Comparison of ENCODE assay signal across 12 mouse cellular contexts in the genomic region with DNA sequence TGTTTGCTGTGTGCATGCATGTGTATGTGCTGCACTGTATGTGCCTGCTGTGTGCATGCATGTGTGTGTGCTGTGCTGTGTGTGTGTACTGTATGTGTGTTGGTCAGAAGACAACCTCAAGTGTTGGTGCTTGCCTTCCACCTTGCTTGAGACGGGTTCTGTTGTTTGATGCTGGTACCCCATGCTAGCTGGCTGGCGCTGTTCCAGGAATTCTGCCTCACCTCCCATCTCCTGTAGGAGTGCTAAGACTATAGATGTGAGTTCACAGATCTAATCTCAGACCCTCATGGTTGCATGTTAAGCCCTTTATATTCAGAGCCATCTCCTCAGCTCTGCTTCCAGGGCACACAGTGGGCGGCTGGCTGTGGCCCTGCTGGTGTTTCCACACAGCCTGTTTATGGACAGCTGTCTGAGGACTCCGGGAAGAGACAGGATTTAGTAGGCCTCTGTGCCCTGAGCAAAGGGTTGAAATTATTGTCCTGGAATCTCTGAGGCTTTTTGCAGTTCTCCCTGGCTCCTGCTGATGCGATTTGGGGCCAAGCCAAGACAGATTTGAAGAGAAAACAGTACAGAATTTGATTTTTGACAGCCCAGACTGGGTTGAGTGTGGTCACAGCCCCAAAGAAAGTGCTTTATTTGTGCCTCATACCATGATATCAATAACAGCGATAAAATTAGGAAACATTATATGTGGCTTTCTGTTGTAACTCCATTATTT. TPM values are rescaled to one million over a fixed set of nuclear protein-coding genes. Genes with fewer than 3 reads are reported as not detected.
A peak's percentile ranks its signal among the peaks of the same experiment; 100 is the strongest.
DNase-seq lines count a peak whose midpoint lies in the region; ATAC-seq lines count a peak whose summit lies in the region.
"Had no signal": no experiment of that assay in that cellular context is flagged by ENCODE, and none has a peak within 500 bp of the region (broad histone marks: within the 10 kb centered on the region; RNA-seq: fewer than 3 reads in every experiment).

No protein-coding gene starts in this region.

- peaks cover 8% of the 10 kb centered on the region; the same call in 1 of the 2 replicates for H3K4me1 ChIP-seq in hindbrain, embryonic 13.5 days (replicated peaks)
- H3K4me1 ChIP-seq in hindbrain, embryonic 12.5 days, result 0 out of 2 replicates have a peak, but pooled peaks cover 6% of the 10 kb centered on the region
- H3K4me1 ChIP-seq in hindbrain, embryonic 16.5 days (ENCODE audit: control insufficient read depth, insufficient read depth, low read depth, low read length), result peaks cover 6% of the 10 kb centered on the region; the same call in 1 of the 2 replicates
- H3K4me1 ChIP-seq: heart, embryonic 15.5 days had no signal

- no peak overlapping the region for H3K9ac ChIP-seq in hindbrain, embryonic 13.5 days
- H3K9ac ChIP-seq in hindbrain, embryonic 12.5 days, result no peak overlapping the region
- H3K9ac ChIP-seq in hindbrain, embryonic 16.5 days (ENCODE audit: low read depth, low read length), result no peak overlapping the region
- H3K9ac ChIP-seq: heart, embryonic 15.5 days had no signal

- WGBS in hindbrain, embryonic 13.5 days, result 78% methylated on average over 6 of the region's 6 CpGs
- WGBS in hindbrain, embryonic 12.5 days, result 80% methylated on average over 6 of the region's 6 CpGs
- WGBS in hindbrain, embryonic 16.5 days, result 66% methylated on average over 6 of the region's 6 CpGs

- ATAC-seq in hindbrain, embryonic 13.5 days (ENCODE audit: low FRiP score), result no peak
- ATAC-seq in hindbrain, embryonic 12.5 days (ENCODE audit: low FRiP score), result no peak
- 0 out of 2 replicates have a peak, but pooled peaks have one; percentile 20 for ATAC-seq in hindbrain, embryonic 16.5 days

- DNase-seq in right cerebral cortex, adult 18-20 months, result peak; percentile 31
- no peak for DNase-seq in right cerebral cortex, postnatal 25 days
- DNase-seq in thymus, adult 18-20 months, result no peak
- no peak for DNase-seq in urinary bladder, postnatal 36 days (ENCODE audit: low spot score in 2 of 2)
- DNase-seq: adrenal gland, adult 8-10 months; kidney, adult 9 months; lung, postnatal 14 days; thymus, postnatal 25 days had no signal

- peak overlapping the region; percentile 58; the same call in 1 of the 2 replicates for H3K27ac ChIP-seq in hindbrain, embryonic 13.5 days
- no peak overlapping the region for H3K27ac ChIP-seq in hindbrain, embryonic 12.5 days
- peak overlapping the region; percentile 52 for H3K27ac ChIP-seq in hindbrain, embryonic 16.5 days (ENCODE audit: low read depth, low read length)
- H3K27ac ChIP-seq: heart, embryonic 15.5 days had no signal

- no peaks in the 10 kb centered on the region for H3K36me3 ChIP-seq in hindbrain, embryonic 13.5 days
- H3K36me3 ChIP-seq in hindbrain, embryonic 12.5 days, result no peaks in the 10 kb centered on the region
- H3K36me3 ChIP-seq in hindbrain, embryonic 16.5 days (ENCODE audit: control insufficient read depth, insufficient read depth, low read length), result no peaks in the 10 kb centered on the region
- H3K36me3 ChIP-seq: heart, embryonic 15.5 days had no signal

- no peaks in the 10 kb centered on the region for H3K27me3 ChIP-seq in hindbrain, embryonic 13.5 days
- no peaks in the 10 kb centered on the region for H3K27me3 ChIP-seq in hindbrain, embryonic 12.5 days
- no peaks in the 10 kb centered on the region for H3K27me3 ChIP-seq in hindbrain, embryonic 16.5 days (replicated peaks; ENCODE audit: control insufficient read depth, insufficient read depth, low read length)
- H3K27me3 ChIP-seq: heart, embryonic 15.5 days had no signal

- H3K4me3 ChIP-seq in hindbrain, embryonic 13.5 days, result no peak overlapping the region
- H3K4me3 ChIP-seq in hindbrain, embryonic 12.5 days, result no peak overlapping the region
- H3K4me3 ChIP-seq in hindbrain, embryonic 16.5 days (ENCODE audit: low read length), result no peak overlapping the region
- H3K4me3 ChIP-seq: heart, embryonic 15.5 days had no signal

- peaks cover 11% of the 10 kb centered on the region for H3K9me3 ChIP-seq in hindbrain, embryonic 13.5 days
- H3K9me3 ChIP-seq in hindbrain, embryonic 12.5 days (replicated peaks), result peaks cover 5% of the 10 kb centered on the region; the same call in 1 of the 2 replicates
- peaks cover 8% of the 10 kb centered on the region for H3K9me3 ChIP-seq in hindbrain, embryonic 16.5 days (ENCODE audit: control insufficient read depth, low read length)

- H3K4me2 ChIP-seq in hindbrain, embryonic 13.5 days, result no peak overlapping the region
- H3K4me2 ChIP-seq in hindbrain, embryonic 12.5 days (replicated peaks), result no peak overlapping the region
- H3K4me2 ChIP-seq in hindbrain, embryonic 16.5 days (ENCODE audit: low read length), result no peak overlapping the region
- H3K4me2 ChIP-seq: heart, embryonic 15.5 days had no signal

RNA-seq across cellular contexts. Expression of gene Rps27rt, which starts 6.2 kb away (rescaled TPM):
- polyA plus RNA-seq in hindbrain, embryonic 13.5 days (2015; fragmentation: Nextera tagmentation; extraction: Ambion mirVana), result 268 and 296 TPM in 2 replicates
- polyA plus RNA-seq in hindbrain, embryonic 12.5 days (2016; fragmentation: Nextera tagmentation; extraction: Ambion mirVana), result 350 and 413 TPM in 2 replicates
- 113 and 196 TPM in 2 replicates for polyA plus RNA-seq in hindbrain, embryonic 16.5 days (2015; fragmentation: Nextera tagmentation; extraction: Ambion mirVana)

RNA-seq across cellular contexts. Expression of gene Osbpl10, which starts 10.4 kb away (rescaled TPM):
- 1.8 and 2.4 TPM in 2 replicates for polyA plus RNA-seq in hindbrain, embryonic 13.5 days (2015; fragmentation: Nextera tagmentation; extraction: Ambion mirVana)
- 2.9 and 3.3 TPM in 2 replicates for polyA plus RNA-seq in hindbrain, embryonic 12.5 days (2016; fragmentation: Nextera tagmentation; extraction: Ambion mirVana)
- 3.2 and 3.5 TPM in 2 replicates for polyA plus RNA-seq in hindbrain, embryonic 16.5 days (2015; fragmentation: Nextera tagmentation; extraction: Ambion mirVana)

RNA-seq across cellular contexts. Expression of gene Gpd1l, which starts 55.0 kb away (rescaled TPM):
- polyA plus RNA-seq in hindbrain, embryonic 13.5 days (2015; fragmentation: Nextera tagmentation; extraction: Ambion mirVana), result 22.4 and 23.5 TPM in 2 replicates
- 16.3 and 17.2 TPM in 2 replicates for polyA plus RNA-seq in hindbrain, embryonic 12.5 days (2016; fragmentation: Nextera tagmentation; extraction: Ambion mirVana)
- polyA plus RNA-seq in hindbrain, embryonic 16.5 days (2015; fragmentation: Nextera tagmentation; extraction: Ambion mirVana), result 41.4 and 43.0 TPM in 2 replicates
